In genomic region chr11:32558677-32559076, GRCm38 (mm10) we compare ENCODE assay signal across 13 mouse cellular contexts. TPM values are rescaled to one million over a fixed set of nuclear protein-coding genes. Genes with fewer than 3 reads are reported as not detected.
DNase-seq lines count a peak whose midpoint lies in the region; ATAC-seq and TF ChIP-seq lines count a peak whose summit lies in the region.
"Had no signal": no experiment of that assay in that cellular context is flagged by ENCODE, and none has a peak within 500 bp of the region (broad histone marks: within the 10 kb centered on the region; RNA-seq: fewer than 3 reads in every experiment).

No protein-coding gene starts in this region.

- WGBS in embryonic facial prominence, embryonic 14.5 days: 30% methylated on average over 8 of the region's 8 CpGs
- WGBS in embryonic facial prominence, embryonic 10.5 days: 69% methylated on average over 8 of the region's 8 CpGs
- 27% methylated on average over 8 of the region's 8 CpGs for WGBS in liver, postnatal 0 days (ENCODE audit: insufficient replicate concordance)
- WGBS in liver, embryonic 12.5 days (ENCODE audit: insufficient replicate concordance): 30% methylated on average over 8 of the region's 8 CpGs
- WGBS in thymus, adult 2 months: 6% methylated on average over 8 of the region's 8 CpGs
- 56% methylated on average over 8 of the region's 8 CpGs for WGBS in forebrain, embryonic 14.5 days

- H3K36me3 ChIP-seq in embryonic facial prominence, embryonic 14.5 days (ENCODE audit: control insufficient read depth, insufficient read depth, low read length): no peaks in the 10 kb centered on the region
- no peaks in the 10 kb centered on the region for H3K36me3 ChIP-seq in embryonic facial prominence, embryonic 10.5 days (replicated peaks)
- no peaks in the 10 kb centered on the region for H3K36me3 ChIP-seq in liver, postnatal 0 days (replicated peaks; ENCODE audit: insufficient read depth, low read length)
- peaks cover 13% of the 10 kb centered on the region for H3K36me3 ChIP-seq in liver, embryonic 12.5 days
- no peaks in the 10 kb centered on the region for H3K36me3 ChIP-seq in thymus, adult 2 months (ENCODE audit: control insufficient read depth, insufficient read depth, low read length)
- H3K36me3 ChIP-seq in forebrain, embryonic 14.5 days (ENCODE audit: control insufficient read depth, insufficient read depth, low read length): no peaks in the 10 kb centered on the region
- H3K36me3 ChIP-seq: heart, embryonic 12.5 days had no signal

- TF ChIP-seq EP300 in liver, postnatal 0 days (IDR thresholded peaks at IDR 0.05; ENCODE audit: low read depth): no peak

- H3K9me3 ChIP-seq in embryonic facial prominence, embryonic 14.5 days (ENCODE audit: control insufficient read depth, low read length): no peaks in the 10 kb centered on the region
- H3K9me3 ChIP-seq in embryonic facial prominence, embryonic 10.5 days: no peaks in the 10 kb centered on the region
- no peaks in the 10 kb centered on the region for H3K9me3 ChIP-seq in liver, postnatal 0 days (ENCODE audit: low read length)
- H3K9me3 ChIP-seq in liver, embryonic 12.5 days (replicated peaks): no peaks in the 10 kb centered on the region
- H3K9me3 ChIP-seq in forebrain, embryonic 14.5 days (replicated peaks; ENCODE audit: control insufficient read depth, low read length): no peaks in the 10 kb centered on the region

- H3K9ac ChIP-seq in embryonic facial prominence, embryonic 14.5 days (ENCODE audit: low read depth, low read length): no peak overlapping the region
- H3K9ac ChIP-seq in liver, postnatal 0 days (replicated peaks): no peak overlapping the region
- H3K9ac ChIP-seq in liver, embryonic 12.5 days: no peak overlapping the region
- H3K9ac ChIP-seq in forebrain, embryonic 14.5 days (ENCODE audit: low read length): no peak overlapping the region
- H3K9ac ChIP-seq: heart, embryonic 12.5 days had no signal

- DNase-seq in embryonic facial prominence, embryonic 14.5 days (ENCODE audit: low spot score): peak; percentile 69
- DNase-seq in embryonic facial prominence, embryonic 10.5 days (ENCODE audit: low spot score): no peak
- peak; percentile 49 for DNase-seq in liver, postnatal 0 days
- peak; percentile 74 for DNase-seq in induced T-regulatory cell, adult 2 months (ENCODE audit: low read depth)
- DNase-seq in thymus, adult 2 months: peak; percentile 51
- DNase-seq in ovary, adult 18-20 months (ENCODE audit: low spot score): no peak
- no peak for DNase-seq in forebrain, embryonic 14.5 days (ENCODE audit: low spot score)
- DNase-seq: right cerebral cortex, postnatal 4 days had no signal

- H3K27me3 ChIP-seq in embryonic facial prominence, embryonic 14.5 days (replicated peaks; ENCODE audit: control insufficient read depth, insufficient read depth, low read length): no peaks in the 10 kb centered on the region
- H3K27me3 ChIP-seq in embryonic facial prominence, embryonic 10.5 days (replicated peaks; ENCODE audit: low read depth, poor library complexity, severe bottlenecking): no peaks in the 10 kb centered on the region
- no peaks in the 10 kb centered on the region for H3K27me3 ChIP-seq in liver, postnatal 0 days (ENCODE audit: insufficient read depth, low read length)
- H3K27me3 ChIP-seq in liver, embryonic 12.5 days (replicated peaks): no peaks in the 10 kb centered on the region
- H3K27me3 ChIP-seq in thymus, adult 2 months (ENCODE audit: control insufficient read depth, insufficient read depth, low read length): no peaks in the 10 kb centered on the region
- H3K27me3 ChIP-seq in forebrain, embryonic 14.5 days (replicated peaks; ENCODE audit: control insufficient read depth, insufficient read depth, low read length): no peaks in the 10 kb centered on the region
- H3K27me3 ChIP-seq: Patski had no signal

- no peaks in the 10 kb centered on the region for H3K4me1 ChIP-seq in embryonic facial prominence, embryonic 14.5 days (ENCODE audit: control insufficient read depth, insufficient read depth, low read length)
- peaks cover 32% of the 10 kb centered on the region for H3K4me1 ChIP-seq in embryonic facial prominence, embryonic 10.5 days
- peaks cover 43% of the 10 kb centered on the region for H3K4me1 ChIP-seq in liver, postnatal 0 days (ENCODE audit: insufficient read depth)
- peaks cover 51% of the 10 kb centered on the region for H3K4me1 ChIP-seq in liver, embryonic 12.5 days
- H3K4me1 ChIP-seq in thymus, adult 2 months (replicated peaks; ENCODE audit: control insufficient read depth, insufficient read depth, low read length): peaks cover 44% of the 10 kb centered on the region
- H3K4me1 ChIP-seq in forebrain, embryonic 14.5 days (ENCODE audit: control insufficient read depth, insufficient read depth, low read length): no peaks in the 10 kb centered on the region

- peak; percentile 53 for ATAC-seq in embryonic facial prominence, embryonic 14.5 days (ENCODE audit: low read depth)
- no peak; the same call in 1 of the 2 replicates for ATAC-seq in liver, postnatal 0 days
- ATAC-seq in liver, embryonic 12.5 days: no peak
- ATAC-seq in forebrain, embryonic 14.5 days: no peak
- ATAC-seq: forebrain, embryonic 16.5 days had no signal

- no peak for TF ChIP-seq CTCF in liver, postnatal 0 days (IDR thresholded peaks at IDR 0.05; ENCODE audit: low read depth)
- no peak for TF ChIP-seq CTCF in thymus, adult 2 months (IDR thresholded peaks at IDR 0.05; ENCODE audit: borderline replicate concordance, control insufficient read depth, extremely low read depth, insufficient read depth, low read length, poor library complexity)

- no peak overlapping the region for H3K4me2 ChIP-seq in embryonic facial prominence, embryonic 14.5 days (ENCODE audit: low read depth, low read length)
- H3K4me2 ChIP-seq in liver, postnatal 0 days (ENCODE audit: low read depth, low read length): 0 out of 2 replicates have a peak overlapping the region, but pooled peaks have one; percentile 11
- no peak overlapping the region for H3K4me2 ChIP-seq in liver, embryonic 12.5 days
- no peak overlapping the region for H3K4me2 ChIP-seq in forebrain, embryonic 14.5 days (ENCODE audit: low read length)
- H3K4me2 ChIP-seq: heart, embryonic 12.5 days had no signal

- TF ChIP-seq POLR2A in thymus, adult 2 months (IDR thresholded peaks at IDR 0.05; ENCODE audit: control insufficient read depth, extremely low read depth, insufficient read depth, low read length, poor library complexity): no peak

- no peak overlapping the region for H3K27ac ChIP-seq in embryonic facial prominence, embryonic 14.5 days (replicated peaks; ENCODE audit: low read depth, low read length)
- H3K27ac ChIP-seq in embryonic facial prominence, embryonic 10.5 days (replicated peaks): no peak overlapping the region
- peak overlapping the region; percentile 51; the same call in 1 of the 2 replicates for H3K27ac ChIP-seq in liver, postnatal 0 days (ENCODE audit: low read depth)
- no peak overlapping the region for H3K27ac ChIP-seq in liver, embryonic 12.5 days
- H3K27ac ChIP-seq in thymus, adult 2 months (ENCODE audit: control insufficient read depth, insufficient read depth, low read length): no peak overlapping the region
- no peak overlapping the region for H3K27ac ChIP-seq in forebrain, embryonic 14.5 days (ENCODE audit: low read depth, low read length)

- H3K4me3 ChIP-seq in embryonic facial prominence, embryonic 14.5 days (ENCODE audit: low read depth, low read length): no peak overlapping the region
- no peak overlapping the region for H3K4me3 ChIP-seq in embryonic facial prominence, embryonic 10.5 days
- H3K4me3 ChIP-seq in liver, postnatal 0 days (ENCODE audit: low read depth, low read length): no peak overlapping the region
- no peak overlapping the region for H3K4me3 ChIP-seq in liver, embryonic 12.5 days
- H3K4me3 ChIP-seq in thymus, adult 2 months (ENCODE audit: control insufficient read depth, insufficient read depth, low read length): no peak overlapping the region
- no peak overlapping the region for H3K4me3 ChIP-seq in forebrain, embryonic 14.5 days (ENCODE audit: low read depth, low read length)
- H3K4me3 ChIP-seq: heart, embryonic 12.5 days had no signal

RNA-seq across cellular contexts. Expression of gene Stk10, which starts 25.6 kb away (rescaled TPM):
- 2.8 and 2.9 TPM in 2 replicates for polyA plus RNA-seq in embryonic facial prominence, embryonic 14.5 days (2014; fragmentation: Nextera tagmentation; extraction: Ambion mirVana)
- polyA plus RNA-seq in embryonic facial prominence, embryonic 10.5 days (2016; fragmentation: Nextera tagmentation; extraction: Ambion mirVana): 2.2 and 3.0 TPM in 2 replicates
- polyA plus RNA-seq in liver, postnatal 0 days (2015; fragmentation: Nextera tagmentation; extraction: Ambion mirVana): 2.2 and 2.3 TPM in 2 replicates
- polyA plus RNA-seq in liver, embryonic 12.5 days (2016; fragmentation: Nextera tagmentation; extraction: Ambion mirVana): 5.7 and 6.0 TPM in 2 replicates
- 50.3 and 55.4 TPM in 2 replicates for polyA plus RNA-seq in thymus, adult 2 months (2012; rRNA removed)
- 0.80 and 1.1 TPM in 2 replicates for polyA plus RNA-seq in forebrain, embryonic 14.5 days (2014; fragmentation: Nextera tagmentation; extraction: Ambion mirVana)

RNA-seq across cellular contexts. Expression of gene Efcab9, which starts 26.8 kb away (rescaled TPM):
- polyA plus RNA-seq in embryonic facial prominence, embryonic 14.5 days (2014; fragmentation: Nextera tagmentation; extraction: Ambion mirVana): 0.31 TPM in 1 of 2 replicates, not detected in the other
- polyA plus RNA-seq in embryonic facial prominence, embryonic 10.5 days (2016; fragmentation: Nextera tagmentation; extraction: Ambion mirVana): 0.39 TPM in 1 of 2 replicates, not detected in the other
- 0.17 and 0.21 TPM in 2 replicates for polyA plus RNA-seq in liver, postnatal 0 days (2015; fragmentation: Nextera tagmentation; extraction: Ambion mirVana)
- 0.28 and 0.56 TPM in 2 replicates for polyA plus RNA-seq in liver, embryonic 12.5 days (2016; fragmentation: Nextera tagmentation; extraction: Ambion mirVana)
- 0.71 and 0.85 TPM in 2 replicates for polyA plus RNA-seq in thymus, adult 2 months (2012; rRNA removed)
- polyA plus RNA-seq in forebrain, embryonic 14.5 days (2014; fragmentation: Nextera tagmentation; extraction: Ambion mirVana): 0.31 TPM in 1 of 2 replicates, not detected in the other
- polyA plus RNA-seq: brain, embryonic 14.5 days; forebrain, embryonic 16.5 days had no signal

Comparison
In these comparisons a context has a peak if more than half of its experiments do, and no peak if none do; other contexts are left out.
1. DNase-seq: peak in embryonic facial prominence, embryonic 14.5 days (single experiment), liver, postnatal 0 days (single experiment), induced T-regulatory cell, adult 2 months (single experiment) and thymus, adult 2 months (single experiment); none in embryonic facial prominence, embryonic 10.5 days (single experiment), ovary, adult 18-20 months (single experiment) and forebrain, embryonic 14.5 days (single experiment).